Mouse (Mus musculus) embryo, embryonic 9.5 days (tissue): ENCODE data around the gene C1ql4.
A peak's percentile ranks its signal among the peaks of the same experiment; 100 is the strongest.
"Not testable (repeated sequence)": the region's sequence is repeated elsewhere in the genome, so short reads cannot be mapped to it uniquely, and the experiment has no call there.

Experiments used
- DNase-seq: peaks from one replicate; pipeline ENCODE4 v3.0.0-alpha.2; 2017; ENCODE audit errors: extremely low spot score

C1ql4 gene

GRCm38 (mm10) chr15:99074600-99075333 is 12.8 kb downstream of the C1ql4 start:
- peak; percentile 98 for DNase-seq

- DNase-seq: no peak
Measured at GRCm38 (mm10) chr15:99074019-99074599, 13.5 kb downstream of the C1ql4 start, which contains the start of gene Troap. Gene Troap, plus strand, starts transcription at chr15:99074575.

- DNase-seq: no peak
Measured at GRCm38 (mm10) chr15:99071988-99072387, 15.6 kb downstream of the C1ql4 start.

- no peak for DNase-seq
Measured at GRCm38 (mm10) chr15:99065557-99066165, 22.0 kb downstream of the C1ql4 start.

GRCm38 (mm10) chr15:99056332-99056731 is 31.3 kb downstream of the C1ql4 start:
- peak; percentile 41 for DNase-seq

- peak; percentile 68 for DNase-seq
Measured at GRCm38 (mm10) chr15:99055511-99055961, 32.1 kb downstream of the C1ql4 start.

- no peak for DNase-seq
Measured at GRCm38 (mm10) chr15:99055040-99055439, 32.6 kb downstream of the C1ql4 start, which contains the start of gene Prph. Gene Prph, plus strand, starts transcription at chr15:99055174.

- DNase-seq: no peak
Measured at GRCm38 (mm10) chr15:99053373-99053772, 34.2 kb downstream of the C1ql4 start.

- peak; percentile 60 for DNase-seq
Measured at GRCm38 (mm10) chr15:99049473-99050253, 38.0 kb downstream of the C1ql4 start.

GRCm38 (mm10) chr15:99045734-99046133 is 41.9 kb downstream of the C1ql4 start:
- not testable (repeated sequence) for DNase-seq

GRCm38 (mm10) chr15:99044854-99045253 is 42.8 kb downstream of the C1ql4 start:
- DNase-seq: no peak

- DNase-seq: no peak
Measured at GRCm38 (mm10) chr15:99042334-99042733, 45.3 kb downstream of the C1ql4 start.

- no peak for DNase-seq
Measured at GRCm38 (mm10) chr15:99040920-99041856, 46.4 kb downstream of the C1ql4 start.

- DNase-seq: no peak
Measured at GRCm38 (mm10) chr15:99039996-99040919, 47.4 kb downstream of the C1ql4 start.

GRCm38 (mm10) chr15:99039306-99039705 is 48.3 kb downstream of the C1ql4 start:
- DNase-seq: no peak

GRCm38 (mm10) chr15:99038797-99039196 is 48.8 kb downstream of the C1ql4 start:
- DNase-seq: no peak

- no peak for DNase-seq
Measured at GRCm38 (mm10) chr15:99038025-99038424, 49.6 kb downstream of the C1ql4 start.

GRCm38 (mm10) chr15:99036249-99036905 is 51.2 kb downstream of the C1ql4 start:
- DNase-seq: no peak

- DNase-seq: no peak
Measured at GRCm38 (mm10) chr15:99035431-99035830, 52.2 kb downstream of the C1ql4 start.
